Mouse (Mus musculus) stomach, embryonic 15.5 days (tissue): ENCODE data around the gene Lhx4. TPM values are rescaled to one million over a fixed set of nuclear protein-coding genes. Genes with fewer than 3 reads are reported as not detected.

Experiments
- ATAC-seq: fragments of 200-750 bp; cut with Nextera tagmentation; 2 replicates; pipeline ENCODE4 v1.8.0; 2017; ENCODE audit warnings: low read depth, moderate number of reproducible peaks, moderate TSS enrichment; ENCODE audit not compliant: insufficient read depth, low FRiP score
- H3K27ac ChIP-seq: fragments of 300-500 bp; sonication (generic); 2 replicates; pipeline ENCODE4 v1.5.1; 2015; ENCODE audit warnings: mild to moderate bottlenecking, inconsistent platforms
- H3K27me3 ChIP-seq: fragments of 300-500 bp; sonication (generic); replicated peaks from 2 replicates; pipeline ENCODE4 v1.6.1; 2015; ENCODE audit warnings: inconsistent platforms
- H3K36me3 ChIP-seq: fragments of 300-500 bp; sonication (generic); 2 replicates; pipeline ENCODE4 v1.6.1; 2015; ENCODE audit warnings: inconsistent platforms
- H3K4me1 ChIP-seq: fragments of 300-500 bp; sonication (generic); 2 replicates; pipeline ENCODE4 v1.6.1; 2015; ENCODE audit warnings: inconsistent platforms
- H3K4me2 ChIP-seq: fragments of 300-500 bp; sonication (generic); 2 replicates; pipeline ENCODE4 v1.6.1; 2015; ENCODE audit warnings: mild to moderate bottlenecking, inconsistent platforms
- H3K4me3 ChIP-seq: fragments of 300-500 bp; sonication (generic); replicated peaks from 2 replicates; pipeline ENCODE4 v1.5.1; 2015; ENCODE audit warnings: inconsistent platforms
- H3K9ac ChIP-seq: fragments of 300-500 bp; sonication (generic); 2 replicates; pipeline ENCODE4 v1.6.1; 2015; ENCODE audit warnings: inconsistent platforms
- H3K9me3 ChIP-seq: fragments of 300-500 bp; sonication (generic); 2 replicates; pipeline ENCODE4 v1.6.1; 2016; ENCODE audit warnings: inconsistent platforms
- WGBS: fragments of 180-500 bp; shearing (Covaris S2); methylation state at CpG from one replicate; pipeline ENCODE4 v1.1.7; 2015; 5-methylcytosine and 5-hydroxymethylcytosine counted together
- polyA plus RNA-seq: library from polyadenylated mRNA; unstranded; fragments of >200 nt; fragmentation: Nextera tagmentation; extraction: Ambion mirVana; gene quantifications from 2 replicates; pipeline ENCODE4 v1.2.1, GENCODE M21; 2015

Gene Lhx4
- polyA plus RNA-seq, 1 experiment from 2014 or later: 0.04 TPM

DNA sequence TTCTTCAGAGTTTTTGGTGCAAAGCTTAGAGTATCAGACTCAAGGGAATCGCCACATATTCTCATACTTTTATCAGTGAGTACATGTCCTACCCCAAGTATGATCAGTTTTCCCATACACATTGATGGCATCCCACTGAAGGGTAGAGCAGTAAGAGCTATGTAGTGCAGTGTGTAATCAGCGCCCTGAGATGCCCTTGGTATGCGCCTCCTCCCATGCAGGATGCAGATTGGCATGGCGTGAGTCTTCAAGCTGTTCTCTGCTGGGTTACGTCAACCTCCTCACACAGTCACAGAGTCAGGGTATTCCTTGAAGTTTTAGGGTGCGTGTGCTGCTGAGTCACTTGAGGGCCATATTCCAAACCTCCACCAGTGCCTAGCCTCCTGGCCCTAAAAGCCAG is 59.3 kb downstream of the Lhx4 start:
- Histone ChIP-seq H3K27me3 (no peaks in the 10 kb centered on the region), H3K9me3 (no peaks in the 10 kb centered on the region), H3K4me2 (no peak overlapping the region), H3K36me3 (no peaks in the 10 kb centered on the region), H3K4me3 (no peak overlapping the region), H3K27ac (no peak overlapping the region), H3K4me1 (no peaks in the 10 kb centered on the region), H3K9ac (no peak overlapping the region)
- WGBS: 90% methylated on average over 6 of the region's 6 CpGs
- no peak for ATAC-seq

DNA sequence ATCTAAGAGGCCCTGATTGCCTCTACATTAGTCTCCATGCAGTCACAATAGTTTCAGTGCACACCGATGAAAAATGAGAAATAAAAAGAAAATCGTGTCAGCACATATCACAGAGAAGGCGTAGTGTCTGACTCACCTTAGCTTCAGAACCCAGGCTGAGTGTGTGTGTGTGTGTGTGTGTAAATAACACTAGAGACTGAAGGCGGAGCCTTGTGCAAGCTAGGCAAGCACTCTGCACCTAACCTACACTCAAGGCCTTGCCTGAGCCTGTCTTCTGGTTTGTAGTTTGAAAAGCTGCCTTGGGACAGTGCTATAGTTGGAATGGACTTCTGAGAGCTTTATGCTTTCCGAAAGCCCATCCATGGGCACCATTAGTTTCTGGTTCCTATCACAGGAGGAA is 61.9 kb downstream of the Lhx4 start:
- Histone ChIP-seq H3K36me3 (no peaks in the 10 kb centered on the region), H3K27me3 (no peaks in the 10 kb centered on the region), H3K4me3 (no peak overlapping the region), H3K4me2 (no peak overlapping the region), H3K27ac (no peak overlapping the region), H3K9me3 (no peaks in the 10 kb centered on the region), H3K4me1 (no peaks in the 10 kb centered on the region), H3K9ac (no peak overlapping the region)
- ATAC-seq: peak; percentile 31; the same call in 1 of the 2 replicates
- 80% methylated on average over 5 of the region's 5 CpGs for WGBS

DNA sequence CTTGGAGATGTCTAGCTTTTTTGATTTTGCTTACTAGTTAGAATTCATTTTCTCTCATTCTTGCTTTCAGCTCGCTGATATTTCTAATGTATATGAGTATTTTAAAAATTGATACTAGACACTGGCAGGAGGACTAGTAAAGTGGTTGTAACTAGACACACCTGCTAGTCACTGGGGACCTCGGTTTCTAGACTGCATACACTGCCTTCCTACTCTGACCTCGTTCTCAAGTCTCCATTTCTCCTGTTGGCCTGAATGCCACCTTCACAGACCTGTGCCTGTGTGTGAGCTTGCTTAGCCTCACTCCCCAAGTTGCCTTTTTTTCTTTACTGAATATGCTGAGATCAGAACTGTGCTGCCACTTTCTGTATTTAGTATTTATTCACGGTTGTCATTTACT is 62.3 kb downstream of the Lhx4 start:
- Histone ChIP-seq H3K4me3 (no peak overlapping the region), H3K9ac (no peak overlapping the region), H3K27ac (no peak overlapping the region), H3K36me3 (no peaks in the 10 kb centered on the region), H3K27me3 (no peaks in the 10 kb centered on the region), H3K9me3 (no peaks in the 10 kb centered on the region), H3K4me2 (no peak overlapping the region), H3K4me1 (no peaks in the 10 kb centered on the region)
- ATAC-seq: no peak
- 80% methylated on average over 4 of the region's 4 CpGs for WGBS

DNA sequence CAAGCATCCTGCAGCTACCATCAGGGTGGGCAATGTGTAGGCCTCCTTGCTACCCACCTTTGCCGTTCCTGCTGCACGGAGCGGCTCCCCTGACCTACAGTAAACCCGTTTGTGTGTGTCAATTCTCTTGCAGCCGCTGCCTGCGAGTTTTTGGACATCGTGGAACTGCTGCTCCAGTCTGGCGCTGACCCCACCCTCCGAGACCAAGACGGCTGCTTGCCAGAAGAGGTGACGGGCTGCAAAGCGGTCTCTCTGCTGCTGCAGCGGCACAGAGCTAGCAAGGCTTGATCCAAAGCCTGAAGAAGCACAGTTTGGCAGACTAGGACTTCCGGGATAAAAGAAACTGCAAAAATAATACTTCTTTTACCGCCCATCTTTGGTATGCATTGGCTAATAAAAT is 64.7 kb downstream of the Lhx4 start:
- H3K9ac ChIP-seq: no peak overlapping the region
- H3K36me3 ChIP-seq: no peaks in the 10 kb centered on the region
- WGBS: 72% methylated on average over 15 of the region's 15 CpGs
- H3K9me3 ChIP-seq: no peaks in the 10 kb centered on the region
- no peak overlapping the region for H3K4me2 ChIP-seq
- no peaks in the 10 kb centered on the region for H3K4me1 ChIP-seq
- H3K27ac ChIP-seq: no peak overlapping the region
- no peak for ATAC-seq
- no peak overlapping the region for H3K4me3 ChIP-seq
- no peaks in the 10 kb centered on the region for H3K27me3 ChIP-seq

DNA sequence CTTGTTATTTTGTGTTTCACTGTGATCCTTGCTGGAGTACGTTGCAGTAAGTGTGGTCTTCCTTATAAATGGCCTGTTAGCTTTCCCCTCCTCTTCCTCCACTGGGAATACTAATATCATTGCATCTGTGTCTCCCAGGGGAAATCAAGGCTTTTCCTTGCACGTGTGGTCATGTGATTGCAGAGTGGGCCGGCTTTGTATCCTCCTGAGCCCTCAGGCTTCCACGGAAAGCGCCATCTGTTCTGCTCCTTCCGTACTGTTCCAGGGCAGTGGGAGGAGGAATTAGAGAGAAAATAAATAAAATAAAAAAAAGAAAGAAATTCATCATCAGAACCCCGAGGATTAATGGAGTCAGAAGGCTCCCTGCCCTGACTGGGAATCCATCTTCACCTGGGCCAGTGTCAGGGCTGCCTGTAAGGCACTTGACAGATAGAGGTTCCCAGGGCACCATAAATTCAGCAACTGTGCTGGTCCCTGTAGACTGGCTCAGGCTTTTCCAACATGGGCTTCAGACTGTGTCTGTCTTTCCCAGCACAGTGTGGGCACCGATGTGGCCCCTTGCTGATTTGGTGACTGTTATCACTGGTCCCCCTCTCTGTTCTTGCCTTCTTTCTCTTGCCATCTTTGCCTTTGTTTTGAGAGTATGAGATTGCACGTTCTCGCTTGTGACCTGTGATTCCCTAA is 70.2 kb downstream of the Lhx4 start:
- H3K4me3 ChIP-seq: no peak overlapping the region
- H3K9me3 ChIP-seq: no peaks in the 10 kb centered on the region

DNA sequence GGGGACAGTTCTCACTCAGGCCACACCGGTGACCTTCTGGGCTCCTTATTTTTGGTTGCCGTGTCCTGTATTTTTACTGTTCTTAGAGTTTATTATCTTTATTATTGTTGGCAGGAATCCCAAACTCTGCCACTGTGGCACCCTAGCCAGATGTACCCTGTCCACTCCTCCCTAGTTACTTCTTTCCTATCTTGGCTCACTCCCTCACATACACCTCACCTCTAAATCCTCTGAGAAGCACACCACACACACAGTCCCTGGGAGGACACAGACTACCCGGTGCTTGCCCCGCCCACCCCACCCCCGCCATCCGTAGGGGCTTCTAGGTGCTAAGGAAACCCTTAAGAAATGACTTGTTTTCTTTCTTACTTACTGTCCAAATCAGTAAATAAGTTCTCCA is 75.9 kb downstream of the Lhx4 start:
- Histone ChIP-seq H3K27me3 (no peaks in the 10 kb centered on the region), H3K27ac (no peak overlapping the region), H3K4me3 (no peak overlapping the region), H3K4me1 (no peaks in the 10 kb centered on the region), H3K9ac (no peak overlapping the region), H3K4me2 (no peak overlapping the region), H3K9me3 (no peaks in the 10 kb centered on the region), H3K36me3 (no peaks in the 10 kb centered on the region)
- no peak for ATAC-seq
- 82% methylated on average over 6 of the region's 6 CpGs for WGBS

More for the DNA sequence above, 70.2 kb downstream of the Lhx4 start:
- Histone ChIP-seq H3K36me3 (no peaks in the 10 kb centered on the region), H3K27ac (no peak overlapping the region), H3K27me3 (no peaks in the 10 kb centered on the region), H3K4me1 (no peaks in the 10 kb centered on the region), H3K9ac (no peak overlapping the region), H3K4me2 (no peak overlapping the region)
- no peak for ATAC-seq
- 64% methylated on average over 10 of the region's 10 CpGs for WGBS

DNA sequence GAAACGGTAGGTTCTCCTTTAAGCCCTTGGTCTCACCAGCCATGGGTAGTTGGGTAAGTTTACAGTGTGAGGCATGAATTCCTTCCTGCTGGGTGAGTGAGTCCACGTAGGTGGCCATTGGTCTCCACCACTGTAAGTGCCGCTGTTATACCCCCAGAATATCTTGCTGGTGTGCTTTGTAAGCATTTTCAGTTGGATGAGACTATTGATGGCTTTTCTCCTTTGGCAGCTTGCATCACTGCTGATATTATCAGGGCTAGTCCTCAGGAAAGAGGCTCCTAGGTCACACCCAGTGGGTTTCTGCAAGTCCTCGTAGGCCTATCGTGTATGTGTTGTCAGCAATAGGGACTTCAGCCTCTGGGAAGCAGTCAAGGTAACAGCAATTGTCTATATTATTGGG is 87.5 kb downstream of the Lhx4 start:
- ATAC-seq: no peak
- H3K27me3 ChIP-seq: no peaks in the 10 kb centered on the region
- H3K36me3 ChIP-seq: no peaks in the 10 kb centered on the region
- H3K27ac ChIP-seq: no peak overlapping the region
- H3K4me3 ChIP-seq: no peak overlapping the region
- no peaks in the 10 kb centered on the region for H3K9me3 ChIP-seq
- H3K4me1 ChIP-seq: no peaks in the 10 kb centered on the region
- no peak overlapping the region for H3K4me2 ChIP-seq
- H3K9ac ChIP-seq: no peak overlapping the region
- WGBS: 82% methylated on average over 5 of the region's 5 CpGs

DNA sequence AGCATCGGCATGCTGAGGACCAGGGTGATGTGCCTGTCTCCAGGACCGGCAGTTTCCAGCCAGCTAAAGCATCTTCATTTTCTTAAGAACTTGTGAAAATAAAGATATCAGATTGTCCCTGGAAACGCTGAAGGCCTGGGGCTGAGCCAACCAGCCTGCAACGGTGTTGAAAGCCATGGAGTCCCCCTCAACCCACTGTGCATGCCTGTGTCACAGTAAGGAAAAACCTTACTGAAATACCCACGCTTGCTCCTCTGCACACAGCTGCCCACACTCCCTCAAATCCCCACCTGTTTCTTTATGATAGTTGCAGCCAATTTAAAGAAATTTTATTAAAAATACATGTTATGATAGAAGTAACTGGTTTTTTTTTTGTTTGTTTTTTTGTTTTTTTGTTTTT is 95.2 kb downstream of the Lhx4 start:
- H3K9ac ChIP-seq: no peak overlapping the region
- no peaks in the 10 kb centered on the region for H3K36me3 ChIP-seq
- no peaks in the 10 kb centered on the region for H3K4me1 ChIP-seq
- H3K27ac ChIP-seq: no peak overlapping the region
- WGBS: 77% methylated on average over 5 of the region's 5 CpGs
- no peaks in the 10 kb centered on the region for H3K9me3 ChIP-seq
- no peak overlapping the region for H3K4me3 ChIP-seq
- ATAC-seq: no peak
- H3K27me3 ChIP-seq: no peaks in the 10 kb centered on the region
- no peak overlapping the region for H3K4me2 ChIP-seq

DNA sequence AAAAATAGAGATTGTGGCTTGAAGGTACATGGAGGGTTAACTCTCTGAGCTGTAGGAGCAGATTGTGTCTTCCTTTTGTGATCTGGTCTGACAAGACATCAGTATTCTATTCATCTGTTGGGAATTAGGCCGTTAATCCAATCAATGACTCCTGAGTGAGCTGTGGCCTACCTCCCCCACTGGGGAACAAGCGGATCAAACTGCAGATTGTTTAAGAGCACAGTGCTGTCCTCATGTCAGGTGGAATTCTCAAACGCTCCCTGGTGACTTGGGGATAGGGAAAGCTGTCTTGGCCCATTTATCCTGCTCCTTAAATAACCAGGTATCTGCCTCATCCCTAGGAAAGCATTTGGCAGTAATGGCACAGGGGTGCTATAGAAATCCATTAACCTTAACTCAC is 96.5 kb downstream of the Lhx4 start:
- no peak overlapping the region for H3K27ac ChIP-seq
- H3K36me3 ChIP-seq: no peaks in the 10 kb centered on the region
- H3K9ac ChIP-seq: no peak overlapping the region
- no peaks in the 10 kb centered on the region for H3K4me1 ChIP-seq
- no peak overlapping the region for H3K4me3 ChIP-seq
- ATAC-seq: no peak
- H3K27me3 ChIP-seq: no peaks in the 10 kb centered on the region
- 71% methylated on average over 3 of the region's 3 CpGs for WGBS
- no peaks in the 10 kb centered on the region for H3K9me3 ChIP-seq
- no peak overlapping the region for H3K4me2 ChIP-seq

DNA sequence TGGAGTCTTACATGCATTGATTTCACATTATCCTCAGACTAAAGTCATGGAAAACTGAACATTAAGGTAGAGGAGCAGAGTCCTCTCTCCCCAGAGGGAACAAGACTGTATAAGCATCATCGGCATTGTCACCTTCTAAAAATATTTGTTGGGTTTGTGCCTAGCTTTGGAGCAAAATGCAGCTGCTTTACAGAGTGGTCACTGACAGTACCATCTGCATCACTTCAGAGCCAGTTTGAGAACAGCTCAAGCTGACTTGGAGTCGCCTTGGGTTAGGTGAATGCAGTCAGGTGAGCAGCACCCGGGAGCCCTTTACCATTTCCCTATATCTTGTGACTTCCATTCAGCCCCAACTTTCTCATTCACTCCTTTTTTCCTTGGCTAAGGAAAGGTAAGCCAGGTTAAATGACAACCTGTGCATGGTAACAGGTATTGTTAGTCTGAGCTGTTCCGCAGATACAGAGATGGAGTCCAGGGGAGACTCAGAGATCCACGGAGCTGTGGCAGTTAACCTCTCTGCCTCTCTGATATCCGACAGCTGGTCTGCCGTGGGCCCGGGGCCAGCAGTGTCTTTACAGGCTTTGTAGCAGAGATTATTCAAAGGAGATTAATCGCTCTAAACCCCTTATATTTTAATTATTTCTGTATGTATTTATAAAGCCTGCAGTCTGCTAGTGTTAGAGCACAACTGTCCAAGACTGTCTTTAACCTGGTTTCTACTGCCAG is 101.2 kb downstream of the Lhx4 start:
- H3K27ac ChIP-seq: no peak overlapping the region
- no peak for ATAC-seq
- no peak overlapping the region for H3K4me2 ChIP-seq
- WGBS: 53% methylated on average over 9 of the region's 9 CpGs
- no peak overlapping the region for H3K9ac ChIP-seq
- no peaks in the 10 kb centered on the region for H3K4me1 ChIP-seq
- no peaks in the 10 kb centered on the region for H3K9me3 ChIP-seq
- H3K36me3 ChIP-seq: no peaks in the 10 kb centered on the region
- H3K27me3 ChIP-seq: no peaks in the 10 kb centered on the region
- no peak overlapping the region for H3K4me3 ChIP-seq
